Mouse (Mus musculus) right cerebral cortex, postnatal 4 days (tissue): ENCODE data around the gene Ptprg.

Experiments used
- DNase-seq: peaks from one replicate; pipeline ENCODE4 v3.0.0-alpha.2; 2022

The Ptprg gene

GRCm38 (mm10) chr14:11688142-11688541 is 134.8 kb downstream of the Ptprg start:
- no peak for DNase-seq

- no peak for DNase-seq
These were observed 136.7 kb downstream of the Ptprg start for GRCm38 (mm10) chr14:11690066-11690465.

- DNase-seq, result no peak
These were observed 138.2 kb downstream of the Ptprg start for GRCm38 (mm10) chr14:11691531-11691930.

- DNase-seq, result no peak
These were observed 145.5 kb downstream of the Ptprg start for GRCm38 (mm10) chr14:11698880-11699279.

- no peak for DNase-seq
These were observed 146.3 kb downstream of the Ptprg start for GRCm38 (mm10) chr14:11699654-11700053.

GRCm38 (mm10) chr14:11701516-11702249 is 148.4 kb downstream of the Ptprg start:
- no peak for DNase-seq

- no peak for DNase-seq
These were observed 149.6 kb downstream of the Ptprg start for GRCm38 (mm10) chr14:11702770-11703477.

GRCm38 (mm10) chr14:11704871-11705270 is 151.5 kb downstream of the Ptprg start:
- no peak for DNase-seq

- DNase-seq, result no peak
These were observed 156.0 kb downstream of the Ptprg start for GRCm38 (mm10) chr14:11709352-11709751.

- peak; percentile 60 for DNase-seq
These were observed 156.5 kb downstream of the Ptprg start for GRCm38 (mm10) chr14:11709798-11710197.

- no peak for DNase-seq
These were observed 157.2 kb downstream of the Ptprg start for GRCm38 (mm10) chr14:11710410-11711122.

GRCm38 (mm10) chr14:11712146-11712545 is 158.8 kb downstream of the Ptprg start:
- no peak for DNase-seq

GRCm38 (mm10) chr14:11716230-11716629 is 162.9 kb downstream of the Ptprg start:
- DNase-seq, result no peak

GRCm38 (mm10) chr14:11718201-11718600 is 164.9 kb downstream of the Ptprg start:
- DNase-seq, result no peak

GRCm38 (mm10) chr14:11719259-11719658 is 165.9 kb downstream of the Ptprg start:
- no peak for DNase-seq

GRCm38 (mm10) chr14:11722101-11722500 is 168.8 kb downstream of the Ptprg start:
- no peak for DNase-seq

- no peak for DNase-seq
These were observed 170.5 kb downstream of the Ptprg start for GRCm38 (mm10) chr14:11723876-11724275.

- no peak for DNase-seq
These were observed 178.0 kb downstream of the Ptprg start for GRCm38 (mm10) chr14:11731223-11731920.

- DNase-seq, result no peak
These were observed 179.0 kb downstream of the Ptprg start for GRCm38 (mm10) chr14:11732376-11732775.

- DNase-seq, result no peak
These were observed 190.4 kb downstream of the Ptprg start for GRCm38 (mm10) chr14:11743726-11744125.

GRCm38 (mm10) chr14:11752678-11753077 is 199.3 kb downstream of the Ptprg start:
- DNase-seq, result no peak

GRCm38 (mm10) chr14:11754656-11755055 is 201.3 kb downstream of the Ptprg start:
- no peak for DNase-seq

- DNase-seq, result no peak
These were observed 204.9 kb downstream of the Ptprg start for GRCm38 (mm10) chr14:11758185-11758584.
